Mouse (Mus musculus): ENCODE measurements around the gene Spns1. TPM values are rescaled to one million over a fixed set of nuclear protein-coding genes. Genes with fewer than 3 reads are reported as not detected.
A peak's percentile ranks its signal among the peaks of the same experiment; 100 is the strongest.
"Not testable (repeated sequence)": the region's sequence is repeated elsewhere in the genome, so short reads cannot be mapped to it uniquely, and the experiment has no call there.

Gene Spns1
- total RNA-seq, 2 experiments from 2014 or later, result 87.5 to 89.6 TPM

DNA sequence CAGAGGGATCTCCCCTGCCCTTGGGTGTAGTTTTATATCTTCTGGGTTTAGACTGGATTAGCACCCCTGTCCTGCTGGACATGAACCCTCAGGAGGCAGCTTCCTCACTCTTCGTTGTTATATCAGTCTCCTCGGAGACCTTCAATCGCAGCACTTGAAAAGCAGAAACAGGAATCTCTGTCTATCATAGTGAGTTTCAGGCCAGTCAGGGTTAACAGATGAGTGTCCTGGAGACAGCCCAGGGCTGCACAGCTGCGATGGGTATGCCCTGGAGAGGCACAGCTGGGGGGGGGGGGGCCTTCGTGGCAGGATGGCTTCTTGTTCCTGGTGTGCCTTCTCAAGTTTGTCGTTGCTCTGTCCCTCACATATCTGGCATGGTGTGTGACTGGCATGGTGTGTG lies 36.4 kb downstream of the Spns1 start:
- DNase-seq (ENCODE audit: extremely low spot score in 1 of 2, low spot score in 1 of 2), result no peak

DNA sequence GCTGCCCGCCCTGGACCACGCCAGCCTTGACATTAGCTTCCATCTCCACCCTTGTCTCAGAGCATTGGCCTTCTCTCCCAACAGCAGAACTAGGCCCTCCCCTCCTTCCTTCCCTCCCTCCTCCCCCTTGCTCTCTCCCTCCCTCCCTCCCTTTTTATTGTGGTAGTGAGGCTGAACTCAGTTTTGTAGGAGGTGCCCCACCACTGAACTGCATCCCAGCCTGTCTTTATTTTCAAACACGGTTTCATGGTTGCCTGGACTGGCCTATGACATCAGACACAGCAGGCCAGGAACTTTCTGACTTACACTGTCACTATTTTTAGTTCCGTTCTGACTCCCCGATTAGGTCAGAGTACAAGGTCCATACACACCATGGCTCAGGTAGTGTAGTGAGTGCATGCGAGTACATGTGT lies 37.0 kb downstream of the Spns1 start:
- no peak for DNase-seq (ENCODE audit: extremely low spot score in 1 of 2, low spot score in 1 of 2)

DNA sequence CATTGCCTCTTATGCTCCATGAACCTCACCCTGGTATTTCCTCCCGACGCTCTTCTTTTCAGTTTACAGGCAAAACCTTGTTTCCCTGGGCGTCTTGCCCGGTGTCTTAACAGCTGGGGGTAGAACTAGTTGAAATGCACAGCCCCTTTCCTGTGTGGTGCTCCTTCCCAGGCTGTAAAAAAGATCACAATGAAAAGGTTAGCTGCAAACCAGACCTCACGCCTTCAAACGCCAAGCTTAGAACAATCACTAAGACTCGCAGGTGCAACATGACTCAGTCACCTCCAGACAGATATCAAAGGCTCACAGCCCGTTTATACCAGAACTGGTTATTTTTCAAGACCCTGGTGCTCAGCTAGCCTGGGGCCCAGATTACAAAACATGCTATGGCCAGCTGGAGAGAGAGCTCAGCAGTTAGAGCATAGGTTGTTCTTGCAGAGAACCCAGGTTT lies 37.7 kb downstream of the Spns1 start:
- DNase-seq (ENCODE audit: extremely low spot score in 1 of 2, low spot score in 1 of 2), result no peak

DNA sequence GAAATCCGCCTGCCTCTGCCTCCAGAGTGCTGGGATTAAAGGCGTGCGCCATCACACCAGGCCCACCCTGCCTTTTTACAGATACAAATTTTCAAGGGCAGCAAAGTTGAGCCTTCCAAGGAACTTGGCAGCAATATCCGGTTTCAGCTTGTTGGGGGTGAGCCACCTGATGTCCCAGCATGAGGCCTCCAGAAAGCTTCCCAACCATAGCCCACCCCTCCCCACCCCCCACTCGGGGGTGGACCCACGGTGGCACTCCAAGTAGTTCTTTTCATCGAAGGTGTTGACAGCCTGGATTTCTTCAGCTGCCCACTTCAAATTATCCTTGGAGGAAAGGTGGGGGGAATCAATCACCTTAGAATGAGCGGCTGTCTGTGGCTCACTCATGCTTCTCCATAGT lies 38.3 kb downstream of the Spns1 start:
- no peak for DNase-seq (ENCODE audit: extremely low spot score in 1 of 2, low spot score in 1 of 2)

DNA sequence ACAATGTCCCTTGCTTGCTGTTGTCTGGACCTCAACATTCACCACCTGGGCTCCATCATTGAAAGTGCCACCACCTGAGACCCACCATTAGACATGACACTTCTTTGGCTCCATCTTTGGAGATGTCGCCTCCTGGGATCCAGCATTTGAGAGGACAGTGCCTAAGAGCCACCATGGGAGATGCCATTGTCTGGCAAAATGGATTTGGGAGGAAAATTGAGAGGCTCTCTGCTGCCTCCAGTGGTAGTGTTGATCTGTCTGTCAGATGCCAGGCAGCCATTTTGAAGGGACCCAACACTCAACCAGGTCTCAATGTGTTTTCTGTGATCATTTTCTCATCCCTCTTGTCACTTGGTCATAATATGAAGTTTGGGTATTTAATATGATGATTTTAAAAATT lies 41.7 kb downstream of the Spns1 start:
- no peak for DNase-seq (ENCODE audit: extremely low spot score in 1 of 2, low spot score in 1 of 2)

DNA sequence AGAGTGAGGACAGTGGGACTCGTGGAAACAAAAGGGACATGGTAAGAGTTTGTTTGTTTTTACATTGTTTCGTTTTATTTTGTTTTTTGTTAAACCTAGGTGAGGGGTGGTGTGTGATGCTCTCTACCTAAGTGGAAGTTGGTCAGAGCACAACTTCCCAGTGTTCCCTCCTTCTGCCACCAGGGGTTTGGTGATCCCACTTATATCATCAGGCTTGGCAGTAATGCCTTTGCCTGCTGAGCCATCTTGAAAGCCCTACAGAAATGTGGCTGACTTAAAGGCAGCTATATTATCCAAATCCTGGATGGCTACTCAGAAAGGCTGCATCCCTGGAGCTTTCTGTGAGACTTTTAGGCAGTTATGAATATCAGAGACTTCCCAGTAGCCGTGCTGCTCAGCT lies 44.6 kb downstream of the Spns1 start:
- DNase-seq (ENCODE audit: extremely low spot score in 1 of 2, low spot score in 1 of 2), result no peak

DNA sequence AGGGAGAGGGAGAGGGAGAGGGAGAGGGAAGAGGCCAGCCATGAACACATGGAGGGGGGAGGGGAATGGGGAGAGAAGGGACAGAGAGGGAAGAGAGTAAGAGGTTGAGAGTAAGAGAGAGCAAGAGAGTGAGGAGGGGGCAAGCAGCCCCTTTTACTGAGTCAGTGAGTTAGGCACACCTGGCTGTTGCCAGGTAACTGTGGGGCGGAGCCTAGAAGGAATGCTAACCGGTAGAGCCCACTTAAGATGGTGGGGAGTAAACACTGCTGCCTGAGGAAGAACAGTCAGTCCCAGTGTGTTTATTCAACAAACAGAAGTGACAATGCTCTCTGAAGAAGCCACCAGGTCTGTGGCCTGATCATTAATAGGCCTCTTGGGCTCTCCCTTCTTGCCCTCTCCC lies 46.6 kb downstream of the Spns1 start:
- no peak for DNase-seq (ENCODE audit: extremely low spot score in 1 of 2, low spot score in 1 of 2)

DNA sequence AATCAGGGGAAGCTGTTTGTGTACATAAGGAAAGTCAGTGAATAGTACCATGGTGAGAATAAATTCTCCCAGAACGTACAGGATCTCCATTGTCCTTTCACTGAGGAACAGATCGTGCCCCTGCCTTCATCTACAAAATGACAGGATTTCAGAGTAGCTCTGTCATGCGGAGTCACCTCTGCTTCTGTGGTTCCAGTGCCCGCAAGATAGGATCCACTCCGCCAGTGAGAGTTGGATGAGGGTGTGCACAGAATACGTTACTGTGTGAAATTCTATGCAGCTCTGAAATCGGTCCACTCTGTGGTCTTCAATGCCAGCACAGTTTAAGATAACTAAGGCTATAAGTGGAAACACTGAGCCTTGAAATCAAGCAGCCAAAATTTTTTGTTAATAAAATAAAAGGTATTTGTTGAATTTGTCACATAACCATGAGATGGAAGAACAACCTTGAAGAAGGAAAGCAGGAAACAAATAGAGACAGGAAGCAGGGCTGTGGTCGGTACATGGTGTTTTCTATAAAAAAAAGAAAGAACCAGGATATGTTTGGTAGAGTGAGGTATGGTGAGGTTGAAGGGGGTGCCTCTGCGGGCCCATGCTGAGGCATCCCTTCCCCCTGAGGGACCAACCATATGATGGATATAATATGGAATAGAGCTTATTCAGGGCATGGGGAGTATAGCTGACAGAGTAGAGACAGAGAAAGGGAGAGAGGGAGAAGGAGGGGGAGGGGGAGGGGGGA lies 47.2 kb downstream of the Spns1 start:
- no peak for DNase-seq (ENCODE audit: extremely low spot score in 1 of 2, low spot score in 1 of 2)

DNA sequence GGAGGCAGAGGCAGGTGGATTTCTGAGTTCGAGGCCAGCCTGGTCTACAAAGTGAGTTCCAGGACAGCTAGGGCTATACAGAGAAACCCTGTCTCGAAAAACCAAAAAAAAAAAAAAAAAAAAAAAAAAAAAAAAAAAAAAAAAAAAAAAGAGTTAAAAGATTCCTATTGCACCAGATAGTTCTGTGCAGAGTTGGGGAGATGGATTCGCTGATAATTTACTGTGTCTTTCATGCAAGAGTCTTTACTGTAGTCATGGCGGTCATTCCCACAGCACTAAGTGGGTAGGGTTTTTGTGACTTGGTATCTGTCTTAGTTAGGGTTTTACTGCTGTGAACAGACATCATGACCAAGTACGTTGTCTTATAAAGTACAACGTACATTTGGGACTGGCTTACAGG lies 48.4 kb downstream of the Spns1 start:
- DNase-seq (ENCODE audit: extremely low spot score in 1 of 2, low spot score in 1 of 2), result not testable (repeated sequence)

DNA sequence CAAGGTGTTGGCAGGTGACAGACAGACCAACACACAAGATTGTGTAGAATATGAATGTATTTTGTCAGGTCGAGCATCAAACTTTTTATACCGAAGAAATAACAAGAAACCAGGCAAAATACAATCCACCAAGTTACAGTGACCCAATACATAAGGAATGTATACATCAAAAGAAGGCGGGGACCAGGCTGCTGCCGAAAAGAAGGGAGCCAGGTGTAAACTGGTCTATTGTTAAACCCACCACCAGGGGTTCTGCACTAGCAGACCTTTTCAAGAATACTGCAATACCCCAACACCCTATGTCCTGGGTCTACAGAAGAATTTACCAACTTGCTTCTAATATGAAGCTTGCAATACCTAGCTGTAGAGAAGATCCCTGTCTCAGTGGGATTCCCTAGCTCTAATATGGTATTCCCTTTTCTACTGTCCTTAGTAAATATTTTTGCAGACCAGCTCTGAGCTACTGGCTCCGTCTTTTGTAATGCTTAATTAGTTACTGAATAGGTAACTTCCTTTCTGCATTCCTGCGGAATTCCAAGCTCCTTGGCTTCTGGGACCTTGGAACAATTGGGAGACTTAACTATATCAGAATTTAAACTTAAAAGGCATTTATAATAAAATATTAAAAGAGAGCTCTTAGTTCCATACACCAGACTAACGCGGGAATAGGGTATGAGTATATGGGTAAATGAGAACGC lies 51.5 kb downstream of the Spns1 start:
- DNase-seq (ENCODE audit: extremely low spot score in 1 of 2, low spot score in 1 of 2), result not testable (repeated sequence)

DNA sequence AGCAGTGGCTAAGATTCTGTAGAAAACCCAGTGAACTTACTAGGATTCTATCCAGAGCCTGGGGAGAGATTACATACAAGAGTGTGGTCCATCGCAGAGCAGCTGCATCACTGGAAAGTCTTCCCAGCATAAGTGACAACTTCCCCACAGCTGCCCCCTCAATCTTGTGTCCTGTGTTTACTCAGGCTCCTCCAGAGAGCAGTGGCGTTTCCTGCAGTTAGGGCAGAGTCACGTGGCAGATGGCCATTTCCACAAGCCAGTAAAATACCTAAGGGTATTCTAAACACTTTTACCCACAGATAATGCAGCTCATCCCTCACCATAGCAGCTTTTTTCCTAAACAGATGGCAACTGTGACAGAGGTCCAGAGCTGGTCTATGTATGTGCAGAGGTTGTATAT lies 52.5 kb downstream of the Spns1 start:
- no peak for DNase-seq (ENCODE audit: extremely low spot score in 1 of 2, low spot score in 1 of 2)

DNA sequence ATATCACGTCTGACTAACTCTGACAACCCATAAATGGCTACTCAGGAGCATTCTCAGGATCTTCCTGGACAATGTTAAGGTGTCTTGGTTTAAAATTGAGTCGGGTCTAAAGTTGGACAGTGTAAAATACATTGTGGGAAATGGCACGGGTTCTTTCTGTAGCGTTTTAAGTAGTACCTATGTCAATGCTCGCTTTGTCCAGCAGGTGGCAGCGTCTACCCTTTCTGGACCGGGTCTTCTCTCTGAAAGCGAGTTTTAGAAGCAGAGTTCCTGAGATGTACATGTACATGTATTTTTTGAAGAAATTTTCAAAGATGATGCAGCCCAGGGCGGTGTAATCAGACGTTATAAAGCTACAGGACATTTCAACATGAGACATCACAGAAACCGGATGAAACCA lies 53.5 kb downstream of the Spns1 start:
- peak; percentile 66 to 93 for DNase-seq (ENCODE audit: extremely low spot score in 1 of 2, low spot score in 1 of 2)

Small RNAs within 50 kb of the gene (microRNA-seq; reads per million reads assigned to microRNA genes)
- 0 to 0.55 reads per million in 2 experiments for gene Mir7058

Other genes with a start within 250 kb of the Spns1 start
- gene Xpo6, start 176.9 kb downstream of the Spns1 start, total RNA-seq (2021), result 10 to 100 TPM; 90.6 to 96.2 TPM
- gene Sbk1, start 104.8 kb downstream of the Spns1 start, total RNA-seq (2021), result 10 to 100 TPM; 98.2 to 99.0 TPM
- 1 to 10 TPM; 1.1 to 1.3 TPM for gene Lat, start 7.9 kb downstream of the Spns1 start, total RNA-seq (2021)
- 1 to 10 TPM; 5.8 to 8.4 TPM for gene Nfatc2ip, start 19.3 kb upstream of the Spns1 start, total RNA-seq (2021)
- not detected for gene Cd19, start 37.4 kb upstream of the Spns1 start, total RNA-seq (2021)
- gene Rabep2, start 51.3 kb upstream of the Spns1 start, total RNA-seq (2021), result 10 to 100 TPM in 1 of 2 experiments, 1 to 10 TPM in 1; 9.8 to 13.5 TPM
- gene Atp2a1, start 85.7 kb upstream of the Spns1 start, total RNA-seq (2021), result 1 to 10 TPM in 1 of 2 experiments, under 1 TPM in 1; 0.76 to 1.0 TPM
- gene Sh2b1, start 98.0 kb upstream of the Spns1 start, total RNA-seq (2021), result 10 to 100 TPM; 70.8 to 73.1 TPM
- gene Tufm, start 109.9 kb upstream of the Spns1 start, total RNA-seq (2021), result 10 to 100 TPM; 77.2 to 78.8 TPM
- gene Atxn2l, start 126.0 kb upstream of the Spns1 start, total RNA-seq (2021), result 100 to 1,000 TPM; 101 to 134 TPM
- gene Eif3c, start 189.0 kb upstream of the Spns1 start, total RNA-seq (2021), result 100 to 1,000 TPM; 184 to 193 TPM
- gene Apobr, start 207.5 kb upstream of the Spns1 start, total RNA-seq (2021), result 1 to 10 TPM in 1 of 2 experiments, under 1 TPM in 1; 0.28 to 1.1 TPM
- 10 to 100 TPM; 30.3 to 37.4 TPM for gene Cln3, start 208.4 kb upstream of the Spns1 start, total RNA-seq (2021)
- gene Il27, start 217.5 kb upstream of the Spns1 start, total RNA-seq (2021), result not detected